Mouse (Mus musculus) Patski (cell line): ENCODE measurements at regions not wholly inside any gene's neighbourhood (a gene's known extent, or its start where the extent isn't known, plus 50 kb on each side); places are given as distances from the start of the nearest gene placed in this dataset.
"Not testable (repeated sequence)": the region's sequence is repeated elsewhere in the genome, so short reads cannot be mapped to it uniquely, and the experiment has no call there.

ENCODE experiments used
- ATAC-seq: fragments of 100-300 bp; one replicate; pipeline ENCODE4 v1.8.0; 2021
- CTCF ChIA-PET: fragments of 350-600 bp; sonication (Branson Sonifier 250); formaldehyde crosslinking; loops from one replicate; lab custom pipeline; 2022; ENCODE audit warnings: inconsistent platforms; lab: Charles Lee
- POLR2A ChIA-PET: fragments of 350-600 bp; sonication (Branson Sonifier 250); formaldehyde crosslinking; loops from one replicate; lab custom pipeline; 2022; ENCODE audit warnings: antibody characterized with exemption, inconsistent platforms; lab: Charles Lee
- DNase-seq: peaks from one replicate; pipeline ENCODE4 v3.0.0-alpha.2; 2011; ENCODE audit warnings: low read depth, low spot score
- H3K27me3 ChIP-seq: fragments of 371-371 bp; one replicate; pipeline ENCODE4 v1.5.1; 2021
- CTCF ChIP-seq: fragments of 100-300 bp; IDR thresholded peaks from one replicate; pipeline ENCODE4 v1.5.1; 2021
- in situ Hi-C: fragments of 300-500 bp; cut with MboI; formaldehyde crosslinking; loops from 3 replicates; pipeline ENCODE4 v1.11.1; 2018; ENCODE audit warnings: low pct_unique_long_range_greater_than_20kb, mixed read lengths

DNA sequence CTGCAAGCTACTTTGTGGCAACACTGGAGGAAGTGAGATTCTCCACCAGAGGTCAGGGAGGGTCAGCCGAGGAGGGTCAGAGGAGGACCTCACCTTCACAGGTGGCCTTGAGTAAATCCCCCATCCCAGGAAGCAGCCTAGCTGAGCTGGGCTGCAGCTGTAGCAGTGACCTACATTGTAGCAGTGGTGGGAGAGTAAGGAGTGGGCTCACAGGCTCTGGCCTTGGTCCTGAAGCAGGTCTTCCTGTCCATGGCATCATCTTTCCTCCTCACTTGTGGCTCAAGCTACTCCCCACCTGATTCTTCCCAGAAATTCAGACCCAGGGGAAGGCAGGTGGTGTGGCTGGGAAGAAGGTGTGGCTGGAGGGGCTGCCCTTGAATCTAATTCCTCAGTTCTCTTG, 84.3 kb downstream of the 1810013L24Rik start:
- in situ Hi-C loops, POLR2A ChIA-PET, CTCF ChIA-PET, ATAC-seq, H3K27me3 ChIP-seq, DNase-seq: not testable (repeated sequence)

DNA sequence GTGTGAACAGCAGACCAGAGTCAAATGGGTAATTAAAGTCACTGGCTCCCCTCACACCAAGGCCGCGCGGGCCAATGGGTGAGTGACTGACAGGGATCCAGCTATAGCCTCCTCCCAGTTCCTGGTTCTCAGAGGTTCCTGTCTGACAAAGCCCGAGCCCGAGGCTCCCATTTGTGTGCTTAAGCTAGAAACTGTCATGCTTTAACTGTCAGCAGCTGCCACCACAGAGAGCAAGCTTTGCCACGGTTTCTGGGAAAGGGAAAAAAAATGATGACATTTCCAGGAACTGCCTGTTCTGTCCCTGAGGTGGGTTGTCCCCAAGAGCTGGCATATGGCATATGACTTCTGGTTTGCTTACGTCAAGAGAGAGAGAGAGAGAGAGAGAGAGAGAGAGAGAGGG, 86.2 kb downstream of the 1810013L24Rik start:
- no peak for DNase-seq
- ChIA-PET POLR2A (no interaction called here), CTCF (no interaction called here)
- peaks cover 3% of the 10 kb centered on the region for H3K27me3 ChIP-seq
- in situ Hi-C loops, result no loop called here
- TF ChIP-seq CTCF, result no peak
- ATAC-seq, result no peak

- ATAC-seq, result no peak
- no peak for DNase-seq
- no peak for TF ChIP-seq CTCF
- in situ Hi-C loops, result no loop called here
- ChIA-PET POLR2A (no interaction called here), CTCF (interaction anchor here (1.1 kb wide), 1 partner anchor 14 kb away, joined by 3 read pairs; no protein-coding TSS in a partner anchor)
- H3K27me3 ChIP-seq, result peaks cover 3% of the 10 kb centered on the region
Observed at GRCm38 (mm10) chr16:8918741-8919535, 89.0 kb downstream of the 1810013L24Rik start.

DNA sequence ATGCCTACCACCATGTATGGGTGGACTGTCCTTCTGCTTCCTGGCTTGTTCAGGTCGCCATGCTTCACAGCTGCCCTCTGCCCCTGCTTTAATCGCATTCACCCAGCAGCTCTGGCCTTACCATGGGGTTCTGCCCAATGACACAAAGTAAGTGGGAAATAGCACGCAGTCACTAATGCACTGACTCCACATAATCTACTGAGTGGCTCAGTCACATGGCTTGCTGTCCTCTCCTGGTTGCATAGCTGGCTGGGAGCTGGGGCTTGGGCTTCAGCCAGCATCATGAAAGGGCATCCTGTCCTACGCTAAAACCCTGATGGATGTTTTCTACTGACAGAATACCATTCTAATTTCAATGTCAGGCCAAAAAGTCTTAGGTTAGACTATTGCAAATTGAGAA, 94.8 kb downstream of the 1810013L24Rik start:
- in situ Hi-C loops, result no loop called here
- DNase-seq, result no peak
- no peaks in the 10 kb centered on the region for H3K27me3 ChIP-seq
- ATAC-seq, result no peak
- CTCF ChIA-PET, result no interaction called here
- POLR2A ChIA-PET, result no interaction called here
- TF ChIP-seq CTCF, result no peak

GRCm38 (mm10) chr16:8931961-8932360, 102.1 kb downstream of the 1810013L24Rik start:
- H3K27me3 ChIP-seq, result no peaks in the 10 kb centered on the region
- ChIA-PET POLR2A (no interaction called here), CTCF (interaction anchor here (1.2 kb wide), 1 partner anchor 33 kb away, joined by 3 read pairs; no protein-coding TSS in a partner anchor)
- ATAC-seq, result no peak
- TF ChIP-seq CTCF, result no peak
- in situ Hi-C loops, result no loop called here
- DNase-seq, result no peak

DNA sequence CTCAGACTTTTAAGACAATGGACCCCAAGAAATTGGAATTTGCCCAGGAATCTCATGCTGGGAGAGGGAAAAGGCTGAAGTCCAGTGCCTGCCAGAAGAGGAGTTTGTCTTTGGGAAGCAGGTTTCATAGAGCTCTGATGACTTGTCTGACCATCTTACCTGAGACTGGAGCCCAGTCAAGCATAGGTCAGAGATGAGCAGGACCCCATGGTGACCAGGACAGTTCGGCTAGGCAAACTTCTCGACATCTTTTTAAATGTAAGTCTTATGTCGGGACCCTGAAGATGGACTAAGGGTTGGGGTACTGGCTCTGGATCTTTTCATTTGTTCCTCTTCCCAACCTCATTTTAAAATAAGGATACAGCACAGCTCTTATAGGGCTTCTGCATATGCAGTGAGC, 103.2 kb downstream of the 1810013L24Rik start:
- no peaks in the 10 kb centered on the region for H3K27me3 ChIP-seq
- no peak for TF ChIP-seq CTCF
- ATAC-seq, result no peak
- in situ Hi-C loops, result no loop called here
- ChIA-PET CTCF (interaction anchor here (1.8 kb wide), 1 partner anchor 15 kb away, joined by 3 read pairs; no protein-coding TSS in a partner anchor), POLR2A (no interaction called here)
- no peak for DNase-seq

GRCm38 (mm10) chr16:8936446-8936845, 106.5 kb downstream of the 1810013L24Rik start:
- in situ Hi-C loops, result no loop called here
- no peak for TF ChIP-seq CTCF
- no peak for DNase-seq
- ChIA-PET CTCF (no interaction called here), POLR2A (no interaction called here)
- no peak for ATAC-seq
- no peaks in the 10 kb centered on the region for H3K27me3 ChIP-seq

DNA sequence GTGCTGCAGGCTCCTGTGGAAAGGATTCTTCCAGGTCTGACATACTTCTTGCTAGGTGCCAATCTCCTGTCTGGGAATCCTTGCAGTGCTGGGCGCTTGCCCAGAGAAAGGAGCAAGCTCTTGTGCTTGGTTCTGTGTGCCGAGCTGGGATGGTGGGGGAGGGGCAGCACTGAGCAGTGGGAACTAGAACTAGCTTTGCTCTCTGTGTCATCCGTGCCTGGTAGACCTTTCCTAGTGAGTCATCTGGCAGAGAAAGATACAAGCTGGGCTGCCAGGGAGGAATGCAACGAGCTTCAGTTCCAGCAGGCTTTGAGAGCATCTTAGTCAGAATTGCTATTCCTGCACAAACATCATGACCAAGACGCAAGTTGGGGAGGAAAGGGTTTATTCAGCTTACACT, 108.6 kb downstream of the 1810013L24Rik start:
- DNase-seq (peak; percentile 78), ATAC-seq (peak; percentile 97)
- no peaks in the 10 kb centered on the region for H3K27me3 ChIP-seq
- TF ChIP-seq CTCF, result no peak
- ChIA-PET CTCF (interaction anchor here (0.9 to 2.2 kb wide), 2 partner anchors 13 to 28 kb away, joined by 3 to 7 read pairs; no protein-coding TSS in a partner anchor), POLR2A (no interaction called here)
- in situ Hi-C loops, result no loop called here

GRCm38 (mm10) chr16:8939136-8939535, 109.2 kb downstream of the 1810013L24Rik start:
- ATAC-seq (no peak), DNase-seq (no peak)
- ChIA-PET POLR2A (no interaction called here), CTCF (interaction anchor here (0.9 to 2.2 kb wide), 2 partner anchors 13 to 28 kb away, joined by 3 to 7 read pairs; no protein-coding TSS in a partner anchor)
- no peaks in the 10 kb centered on the region for H3K27me3 ChIP-seq
- TF ChIP-seq CTCF, result no peak
- in situ Hi-C loops, result no loop called here

DNA sequence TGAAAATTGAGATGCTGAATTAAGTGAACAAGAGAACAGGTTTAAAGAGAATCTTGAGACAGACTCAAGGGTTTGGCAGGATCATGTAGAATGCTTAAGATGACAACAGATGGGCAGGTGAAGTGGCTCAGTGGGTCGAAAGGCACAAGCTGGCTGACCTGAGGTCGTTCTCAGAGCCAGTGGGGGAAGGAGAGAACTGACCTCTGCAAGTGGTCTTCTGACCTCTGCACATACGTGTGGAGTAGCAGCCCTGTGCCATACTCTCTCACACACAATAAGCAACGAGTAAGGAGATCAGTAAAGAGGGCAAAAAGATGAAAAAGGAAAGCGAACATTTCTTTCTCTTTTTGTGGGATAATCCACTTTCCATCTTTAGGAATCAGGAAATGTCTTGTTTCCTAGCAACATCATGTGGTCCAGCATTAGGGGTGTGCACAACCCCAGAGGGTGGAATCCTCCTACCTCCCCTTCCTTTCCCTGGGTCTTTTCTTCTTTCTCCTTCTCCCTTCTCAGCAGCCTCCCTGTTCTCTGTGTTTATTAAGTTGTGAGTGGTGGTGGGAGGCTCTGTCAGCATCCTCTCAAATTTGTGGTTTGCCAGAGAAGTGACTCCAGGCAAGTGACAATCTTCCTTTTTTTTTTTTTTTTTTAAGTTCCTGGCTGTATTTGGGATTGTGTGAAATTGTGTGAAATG, 114.7 kb downstream of the 1810013L24Rik start:
- ChIA-PET CTCF (interaction anchor here (1.9 kb wide), 1 partner anchor 61 kb away, joined by 5 read pairs; no protein-coding TSS in a partner anchor), POLR2A (interaction anchor here (0.6 kb wide), 1 partner anchor 268 kb away, joined by 3 read pairs; no protein-coding TSS in a partner anchor)
- in situ Hi-C loops, result no loop called here
- ATAC-seq (no peak), DNase-seq (no peak)
- no peak for TF ChIP-seq CTCF
- no peaks in the 10 kb centered on the region for H3K27me3 ChIP-seq

- in situ Hi-C loops, result no loop called here
- CTCF ChIA-PET, result no interaction called here
Observed at GRCm38 (mm10) chr16:8947846-8948245, 117.9 kb downstream of the 1810013L24Rik start.

More at GRCm38 (mm10) chr16:8947846-8948245, 117.9 kb downstream of the 1810013L24Rik start:
- DNase-seq (no peak), ATAC-seq (no peak)
- no peaks in the 10 kb centered on the region for H3K27me3 ChIP-seq
- POLR2A ChIA-PET, result no interaction called here
- TF ChIP-seq CTCF, result no peak
